Mouse (Mus musculus) heart, adult 8-10 months (tissue): Measurements from ENCODE around the gene Samd8. TPM values are rescaled to one million over a fixed set of nuclear protein-coding genes. Genes with fewer than 3 reads are reported as not detected.

ENCODE experiments used
- DNase-seq: peaks from one replicate; pipeline ENCODE4 v3.0.0; 2022; ENCODE audit warnings: low spot score
- total RNA-seq, 4 experiments: library from RNA; stranded (reverse); gene quantifications; 2 replicates each; pipeline ENCODE4 v1.2.4; 2022

Gene Samd8
- total RNA-seq = 10 to 100 TPM; 29.6 to 38.3 (median 33.6) TPM

DNA sequence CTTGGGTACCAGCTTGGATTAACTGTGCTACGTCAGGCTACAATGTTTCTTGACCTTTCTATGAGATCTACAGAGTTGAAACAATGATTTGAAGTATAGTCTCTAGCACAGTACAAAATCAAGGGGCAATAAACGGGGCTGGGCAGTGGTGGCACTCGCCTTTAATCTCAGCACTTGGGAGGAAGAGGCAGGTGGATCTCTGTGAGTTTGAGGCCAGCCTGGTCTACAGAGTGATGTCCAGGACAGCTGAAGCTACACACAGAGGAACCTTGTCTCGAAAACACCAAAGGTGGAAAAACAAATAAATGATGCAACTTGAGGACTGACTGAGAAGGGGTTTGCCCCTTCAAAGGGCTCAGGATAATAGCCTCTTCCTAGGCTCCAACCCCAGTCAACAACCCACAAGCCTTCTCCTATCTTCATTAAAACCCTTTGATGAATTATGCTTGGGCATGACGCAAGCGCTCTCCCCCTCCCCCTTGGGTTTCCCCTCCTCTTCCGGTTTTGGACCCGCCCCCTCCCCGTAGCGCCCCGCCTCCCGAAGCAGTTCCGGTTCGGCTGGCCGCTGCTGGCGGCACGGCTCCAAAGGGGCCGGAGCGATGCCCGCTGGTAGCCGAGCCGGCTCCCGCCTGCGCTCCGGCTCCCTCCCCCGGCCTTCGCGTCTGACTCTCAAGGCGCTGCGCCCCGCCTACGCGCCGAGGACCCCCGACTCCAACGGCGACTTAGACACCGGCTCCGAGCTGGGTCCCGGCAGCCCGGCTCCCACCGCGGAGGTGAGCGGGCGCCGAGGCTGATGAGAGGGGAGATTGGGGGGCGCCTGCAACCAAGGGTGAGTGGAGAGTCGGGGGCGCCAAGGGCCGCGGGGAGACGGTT is at the start of gene Samd8:
TSS of gene Samd8 (plus strand) at position 524 of the 873 bp plus-strand sequence.
- peak; percentile 80 for DNase-seq

DNA sequence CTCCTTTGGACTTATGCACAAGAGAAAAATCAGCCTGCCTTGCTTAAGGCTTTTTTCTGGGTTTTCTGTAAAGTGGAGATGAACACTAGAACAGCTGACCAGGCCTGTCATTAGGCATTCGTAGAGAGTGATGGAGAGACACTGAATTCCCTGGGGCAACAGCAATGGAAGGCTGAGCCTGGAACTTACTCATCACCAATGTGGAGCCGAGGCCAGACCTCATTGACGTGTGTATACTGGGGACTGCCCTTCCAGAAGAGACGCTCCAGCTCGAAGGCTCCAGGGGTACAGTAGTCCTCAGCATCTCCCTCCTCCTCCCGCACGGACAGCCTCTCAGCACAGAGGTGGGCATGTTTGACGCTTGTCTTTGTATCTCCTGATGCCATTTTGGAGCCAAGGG is 47.6 kb upstream of the Samd8 start:
- DNase-seq = no peak

DNA sequence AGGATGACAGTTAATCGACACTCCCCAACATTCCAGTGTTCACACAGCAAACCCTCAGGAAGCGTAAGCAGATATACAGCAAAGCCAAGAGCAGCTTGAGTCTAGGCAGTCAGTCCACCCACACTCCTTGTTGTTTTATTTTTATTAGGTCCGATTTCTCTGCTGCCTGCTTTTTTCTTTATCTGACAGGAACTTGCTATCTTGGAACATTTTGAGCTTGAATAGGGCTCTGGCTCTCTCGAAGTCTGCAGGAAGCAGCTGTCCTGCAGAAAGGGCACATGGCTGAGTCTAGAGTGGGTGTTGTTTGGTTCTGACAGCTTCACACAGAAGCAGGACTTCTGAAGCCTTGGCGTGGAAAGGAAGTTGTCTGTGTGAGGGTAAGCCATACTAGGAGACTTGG is 47.1 kb upstream of the Samd8 start:
- peak; percentile 44 for DNase-seq

DNA sequence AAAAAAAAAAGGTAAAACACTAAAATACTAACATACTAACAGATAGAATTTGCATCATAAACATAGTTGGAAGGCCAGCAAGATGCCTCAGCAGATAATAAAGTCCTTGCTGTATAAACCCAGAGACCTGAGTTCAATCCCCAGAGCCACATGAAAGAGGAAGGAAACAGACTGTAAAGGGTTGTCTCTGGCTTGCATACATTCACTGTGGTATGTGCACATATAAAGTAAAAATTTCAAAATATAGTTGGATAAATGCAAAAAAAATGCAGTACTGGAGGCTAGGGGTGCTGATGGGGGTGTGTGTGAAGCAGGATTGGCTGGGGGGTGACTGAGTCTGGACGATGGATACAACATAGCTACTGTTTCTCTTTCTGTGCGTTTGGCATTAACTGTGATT is 44.9 kb upstream of the Samd8 start:
- no peak for DNase-seq

DNA sequence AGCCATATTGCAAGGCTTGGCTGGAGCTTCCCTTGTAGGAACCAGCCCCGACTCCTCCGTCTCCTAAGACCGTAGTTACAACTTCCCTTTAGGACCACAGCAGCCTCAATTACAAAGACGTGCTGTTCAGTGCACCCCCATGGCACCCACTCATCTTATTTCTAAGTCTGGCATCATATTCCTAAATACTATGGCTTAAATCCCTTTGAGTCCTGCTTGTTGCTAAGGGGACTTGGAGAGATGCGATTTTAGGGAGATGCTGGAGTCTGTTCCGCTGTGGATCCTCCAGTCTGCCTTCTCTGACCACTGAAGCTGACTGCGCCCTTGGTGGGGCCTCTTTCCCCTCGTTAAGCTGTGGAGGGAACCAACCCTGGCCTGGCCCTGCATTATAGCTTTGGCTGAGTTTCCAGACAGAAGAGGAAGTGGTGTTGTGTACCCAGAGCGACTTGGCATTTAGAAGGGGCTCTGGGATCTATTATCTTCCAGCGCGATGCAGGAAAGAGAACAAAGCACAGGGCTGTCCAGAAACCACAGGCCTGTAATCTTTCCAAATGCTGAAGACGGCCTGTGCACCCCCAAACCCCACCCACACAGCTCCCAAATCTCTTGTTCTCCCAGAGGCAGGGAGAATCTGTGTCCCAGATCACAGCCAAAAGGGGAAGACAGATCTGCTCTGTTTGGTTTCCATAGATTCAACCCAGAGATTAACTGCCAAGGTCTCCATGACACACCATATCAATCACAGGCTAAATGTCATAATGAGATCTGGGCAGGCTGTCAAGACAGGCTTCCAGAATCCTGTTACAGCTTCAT is 43.4 kb upstream of the Samd8 start:
- peak; percentile 41 for DNase-seq

DNA sequence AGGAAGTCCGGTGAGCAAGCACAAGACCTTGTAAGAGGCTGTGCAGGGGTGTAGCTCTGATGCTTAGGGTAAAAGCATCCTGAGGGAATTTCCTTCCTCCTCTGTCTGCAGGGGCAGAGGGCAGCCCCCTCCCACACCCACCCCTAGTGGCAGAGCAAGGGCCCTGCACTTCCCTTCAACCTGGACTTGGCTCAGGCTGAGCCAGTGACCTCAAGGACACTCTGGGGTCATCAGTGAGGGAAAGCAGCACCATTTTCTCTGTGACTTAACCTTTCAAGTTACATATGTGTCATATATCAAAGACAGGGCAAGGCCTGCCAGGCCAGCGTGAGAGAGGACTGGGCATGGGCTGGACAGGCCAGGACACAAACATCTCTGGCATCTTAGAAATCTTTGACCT is 40.8 kb upstream of the Samd8 start:
- DNase-seq = no peak

DNA sequence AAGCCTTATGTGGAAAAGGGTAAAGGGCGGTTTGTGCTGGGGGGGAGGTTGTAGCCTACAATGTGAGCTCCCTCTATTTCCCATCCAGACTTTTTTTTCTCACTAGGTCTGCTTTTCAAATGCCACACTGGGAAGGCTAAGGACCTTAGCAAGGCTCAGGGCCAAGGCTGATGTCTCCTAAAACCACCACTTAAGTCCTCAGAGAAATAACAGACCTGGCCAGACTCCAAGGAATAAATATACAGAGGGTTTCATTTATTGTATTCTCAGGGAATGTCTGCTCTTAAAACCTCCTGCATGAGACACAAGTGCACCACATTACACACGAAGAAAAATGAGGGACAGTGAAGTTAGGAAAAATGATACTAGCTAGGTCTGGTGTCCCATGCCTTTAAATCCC is 39.1 kb upstream of the Samd8 start:
- DNase-seq = no peak

DNA sequence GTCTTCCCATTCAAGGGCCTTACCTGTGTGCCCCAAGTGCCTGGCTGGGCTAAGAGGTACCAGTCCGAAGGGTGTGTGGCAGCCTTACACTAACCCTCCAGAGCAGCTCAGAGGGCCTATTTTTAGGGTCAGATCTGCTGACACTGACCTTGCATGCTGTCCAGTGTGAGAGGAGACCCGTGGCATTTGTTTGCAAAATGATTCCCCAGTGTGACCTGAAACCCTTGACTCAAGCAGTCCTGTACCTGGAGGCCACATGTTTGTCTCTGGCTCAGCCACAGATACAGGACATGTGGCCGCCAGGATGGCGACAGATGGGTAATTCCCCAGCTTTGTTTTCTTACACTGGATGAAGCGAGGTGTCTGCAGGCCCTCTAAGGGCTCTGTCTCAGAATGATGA is 35.8 kb upstream of the Samd8 start, which contains the start of gene Dupd1:
TSS of gene Dupd1 (minus strand) at position 91 of the 400 bp plus-strand sequence.
- DNase-seq = no peak

DNA sequence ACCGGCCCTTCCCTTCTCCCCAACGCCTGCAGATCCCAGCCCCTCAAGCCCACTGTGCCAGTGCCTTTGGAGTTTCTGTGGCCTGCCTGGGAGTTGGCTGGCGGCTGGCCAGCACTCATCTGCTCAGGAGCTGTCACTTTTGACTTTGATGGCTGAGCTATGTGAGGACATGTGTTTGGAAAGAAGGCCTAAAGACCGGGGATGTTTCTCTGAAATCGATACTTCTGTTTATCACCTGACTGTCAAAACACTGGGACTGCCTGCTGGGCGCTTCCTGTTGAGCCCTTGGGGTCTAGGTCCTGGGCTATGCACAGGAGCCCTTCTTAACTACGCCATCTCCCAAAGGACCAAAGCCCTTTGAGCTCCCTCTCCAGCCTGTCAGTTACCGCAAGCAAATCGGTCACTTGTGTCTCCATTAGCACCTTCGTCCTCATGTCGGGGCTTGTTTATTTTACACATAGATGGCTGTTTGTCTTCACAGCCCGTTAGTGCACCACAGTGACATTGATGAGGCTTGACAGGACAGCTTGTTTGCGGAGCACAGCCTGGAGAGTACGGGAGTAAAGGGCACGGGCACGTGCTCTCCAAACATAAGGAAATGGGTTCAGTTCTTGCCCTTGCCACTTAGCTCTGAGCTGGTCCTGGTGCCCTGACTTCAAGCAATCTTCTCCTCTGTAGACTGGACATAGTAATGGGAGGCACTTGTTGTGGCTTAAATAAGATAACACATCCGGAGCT is 30.5 kb upstream of the Samd8 start:
- DNase-seq = no peak

DNA sequence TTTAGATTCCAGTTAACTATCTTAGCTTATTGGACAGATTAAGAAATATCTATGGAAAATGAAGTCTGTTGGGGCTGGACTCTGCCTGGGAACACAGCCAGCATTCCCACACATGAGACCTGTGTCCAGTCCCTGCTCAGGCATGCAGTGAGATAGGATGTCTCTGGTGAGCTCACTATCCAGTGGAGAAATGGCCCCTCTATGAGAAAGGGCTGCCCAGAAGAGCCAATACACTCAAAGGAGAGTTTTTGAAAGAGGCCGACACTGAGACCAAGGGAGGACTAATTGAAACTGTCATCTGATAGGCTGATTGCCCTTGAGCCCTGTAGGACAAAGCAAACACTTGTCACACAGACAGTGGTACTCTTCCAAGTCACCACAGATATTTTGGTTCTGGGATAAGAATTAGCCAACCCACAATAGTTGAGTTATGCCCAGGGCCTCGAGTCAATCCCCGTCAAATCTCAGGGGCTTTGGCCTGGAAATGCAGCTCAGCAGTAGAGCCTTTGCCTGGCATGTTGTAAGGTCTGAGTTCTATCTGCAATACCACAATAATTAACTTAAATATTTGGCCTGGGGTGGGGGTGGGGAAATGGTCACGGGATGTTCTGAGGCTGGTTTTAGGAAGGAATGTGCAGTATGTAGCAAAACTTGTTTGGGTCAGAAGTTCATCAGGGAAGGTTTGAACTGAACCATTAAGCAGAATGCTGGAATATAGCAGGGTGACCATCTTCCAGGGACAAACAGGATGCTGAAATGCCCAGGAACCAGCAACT is 29.7 kb upstream of the Samd8 start:
- DNase-seq = no peak

DNA sequence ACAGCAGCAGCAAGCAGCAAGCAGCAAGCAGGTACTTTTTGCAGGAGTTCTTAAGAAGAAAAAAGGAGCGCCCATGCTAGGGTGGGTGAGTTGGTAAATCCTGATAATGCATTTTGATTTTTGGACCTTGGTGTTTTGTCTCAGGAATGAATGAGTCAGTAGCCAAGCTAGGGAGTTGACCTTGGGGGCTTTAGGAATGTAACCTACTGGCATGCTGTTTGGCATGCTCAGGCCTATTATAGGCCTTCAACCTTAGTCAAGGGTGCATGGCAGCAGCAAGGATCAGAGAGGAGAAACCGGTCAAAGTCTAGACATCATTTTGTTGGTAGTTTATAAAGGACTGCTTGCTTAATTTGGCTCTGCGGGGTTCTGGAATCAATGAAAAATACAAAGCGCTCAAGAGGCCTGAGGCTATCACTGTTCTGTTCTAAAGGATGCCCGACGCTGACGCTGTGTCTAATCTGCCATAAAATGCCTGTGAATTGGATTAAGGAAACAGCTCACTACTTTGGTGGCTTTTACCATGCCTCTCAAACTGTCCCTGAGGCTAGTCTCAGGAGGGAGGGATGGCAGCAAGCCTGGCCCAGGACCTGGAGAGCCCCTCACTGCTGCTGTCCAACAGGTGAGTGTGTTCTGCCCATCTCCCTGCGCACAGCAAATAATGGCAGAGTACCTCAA is 28.2 kb upstream of the Samd8 start:
- no peak for DNase-seq

DNA sequence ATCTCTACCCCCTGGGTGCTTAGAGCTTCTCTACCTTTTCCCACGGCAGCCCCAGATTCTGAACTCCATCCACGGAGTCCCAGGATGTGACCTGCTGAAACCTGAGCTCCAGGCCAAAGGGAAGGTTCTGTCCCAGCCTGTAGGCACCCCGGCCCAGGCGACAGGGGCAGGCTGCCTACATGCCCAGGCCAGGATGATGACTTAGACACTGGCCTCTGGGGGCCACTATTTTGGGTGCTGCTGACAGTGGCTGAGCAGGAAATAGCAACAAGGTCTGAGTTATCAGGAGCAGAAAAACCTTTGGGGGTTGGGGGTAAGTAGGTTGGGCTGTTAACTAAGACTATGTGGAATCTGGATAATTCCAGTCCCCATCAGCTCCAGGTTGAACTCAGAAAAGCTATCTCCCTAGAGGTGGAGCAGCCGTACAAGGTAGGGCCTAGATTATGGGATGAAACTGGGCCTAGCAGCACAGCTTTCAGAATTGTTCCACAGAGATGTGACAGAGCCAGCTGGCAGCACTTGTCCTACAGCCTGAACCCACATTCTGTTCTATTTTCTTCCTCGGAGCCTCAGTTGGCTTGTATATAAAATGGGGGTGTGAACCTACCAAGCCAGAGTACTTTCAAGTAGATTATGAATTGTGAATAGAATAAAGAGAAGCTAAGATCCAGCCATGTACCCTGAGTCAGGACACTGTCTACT is 21.1 kb upstream of the Samd8 start:
- DNase-seq = no peak

DNA sequence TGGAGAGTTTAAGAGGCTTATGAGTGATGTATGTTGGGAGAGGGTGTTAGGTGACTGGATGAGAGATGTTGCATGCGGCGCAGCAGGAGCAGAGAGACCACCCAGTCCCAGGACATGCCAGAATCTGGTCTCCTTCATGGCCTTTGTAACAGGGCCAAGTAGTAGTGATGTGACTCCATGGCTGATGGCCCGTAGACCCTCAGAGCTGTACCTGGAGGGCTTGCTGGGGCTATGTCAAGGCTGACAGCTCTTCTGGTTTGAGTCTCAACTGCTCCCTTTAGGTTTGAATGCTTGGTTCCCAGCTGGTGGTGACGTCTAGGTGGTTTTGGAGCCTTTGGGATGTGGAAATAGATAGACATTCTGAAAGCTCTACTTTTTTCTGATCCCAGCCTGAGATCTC is 20.4 kb upstream of the Samd8 start:
- no peak for DNase-seq

DNA sequence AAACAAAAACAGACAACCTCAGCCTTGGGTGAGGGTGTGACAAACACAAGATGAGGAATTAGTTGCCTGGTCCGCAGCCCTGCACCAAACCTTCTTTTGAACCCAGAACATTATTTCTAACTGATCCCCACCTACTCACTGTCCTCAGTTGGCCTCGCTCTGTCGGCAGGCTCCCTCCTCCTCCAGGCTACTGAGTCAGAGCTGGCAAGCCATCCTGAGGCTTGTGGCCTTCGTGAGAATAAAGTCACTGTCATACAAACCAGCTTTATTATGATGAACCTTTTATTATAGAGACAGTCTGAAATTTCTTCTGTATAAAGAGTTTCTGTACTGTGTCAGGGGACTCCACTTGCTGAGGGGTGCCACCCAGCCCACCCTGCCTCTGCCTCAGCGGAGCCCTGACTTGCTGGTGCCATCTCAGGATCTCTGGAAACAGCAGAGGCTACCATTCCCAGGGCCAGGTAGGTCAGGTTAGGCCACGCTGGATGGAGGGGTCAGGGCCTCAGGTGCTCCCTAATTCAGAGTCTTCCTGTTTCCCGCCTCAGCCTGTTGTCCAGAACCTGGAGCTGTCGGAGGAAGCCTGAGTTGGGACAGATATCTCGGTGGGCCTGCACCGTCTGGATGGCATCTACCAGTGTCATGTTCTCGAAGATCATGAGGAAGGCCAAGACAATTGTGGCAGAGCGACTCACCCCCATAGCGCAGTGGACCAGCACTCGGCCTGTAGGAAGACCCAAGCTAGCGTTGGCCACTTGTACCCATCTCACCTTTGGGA is 17.0 kb upstream of the Samd8 start:
- no peak for DNase-seq

DNA sequence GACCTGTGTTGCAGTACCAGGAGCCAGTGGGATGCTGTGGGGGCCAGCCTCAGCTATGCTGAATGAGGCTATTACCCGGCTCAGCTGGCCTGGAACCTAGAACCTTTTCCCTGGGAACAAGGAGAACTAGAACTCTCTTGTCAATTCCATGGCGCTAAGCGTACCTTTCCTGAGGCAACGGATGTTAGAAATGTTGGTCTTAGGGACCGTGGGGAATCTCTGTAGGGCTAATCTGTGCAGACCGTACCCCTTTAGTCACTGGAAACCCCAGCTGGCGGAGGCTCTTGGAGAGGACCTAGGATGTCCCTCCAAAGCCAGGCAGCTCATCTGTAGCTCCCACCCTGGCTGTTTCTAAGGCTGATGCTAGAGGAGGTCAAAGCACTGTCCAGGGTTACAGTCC is 10.0 kb upstream of the Samd8 start:
- no peak for DNase-seq

DNA sequence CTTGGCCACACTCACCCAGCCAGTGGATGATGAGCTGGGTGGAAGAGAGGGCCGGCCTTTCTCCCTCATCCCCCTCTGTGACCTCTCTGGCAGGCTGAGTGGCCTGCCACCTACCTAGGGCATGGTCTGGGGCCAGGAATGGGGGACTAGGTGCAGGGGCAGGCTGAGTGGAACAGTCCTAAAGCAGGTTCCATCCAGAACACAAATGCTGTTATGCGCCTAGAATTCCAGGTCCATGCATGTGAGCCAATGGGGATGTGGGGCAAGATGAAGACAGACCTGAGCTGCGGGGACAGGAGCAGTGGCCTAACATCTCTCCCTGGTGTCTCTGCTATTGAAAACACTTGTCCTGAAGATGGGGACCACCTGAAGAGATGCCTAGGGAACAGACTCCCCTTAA is 9.0 kb upstream of the Samd8 start:
- no peak for DNase-seq

DNA sequence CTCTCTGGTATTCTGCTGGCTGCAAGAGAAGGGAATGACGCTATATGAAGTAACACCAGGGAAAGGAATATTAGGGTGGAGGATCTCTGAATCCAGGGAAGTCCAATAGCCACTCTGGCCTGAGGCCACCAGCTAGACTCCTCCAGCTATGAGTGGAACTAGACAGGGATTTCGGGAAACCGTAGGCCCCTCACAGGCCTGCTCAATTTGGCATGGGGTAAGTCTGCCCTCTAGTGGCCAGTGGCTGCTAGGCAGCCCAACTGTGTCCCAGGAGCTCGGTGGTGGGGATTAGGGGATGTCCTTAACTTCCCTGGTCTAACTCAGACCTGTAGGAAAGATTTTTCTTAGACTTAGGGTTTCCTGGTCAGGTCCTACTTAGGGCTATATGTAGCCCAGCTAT is 8.5 kb upstream of the Samd8 start:
- peak; percentile 79 for DNase-seq

DNA sequence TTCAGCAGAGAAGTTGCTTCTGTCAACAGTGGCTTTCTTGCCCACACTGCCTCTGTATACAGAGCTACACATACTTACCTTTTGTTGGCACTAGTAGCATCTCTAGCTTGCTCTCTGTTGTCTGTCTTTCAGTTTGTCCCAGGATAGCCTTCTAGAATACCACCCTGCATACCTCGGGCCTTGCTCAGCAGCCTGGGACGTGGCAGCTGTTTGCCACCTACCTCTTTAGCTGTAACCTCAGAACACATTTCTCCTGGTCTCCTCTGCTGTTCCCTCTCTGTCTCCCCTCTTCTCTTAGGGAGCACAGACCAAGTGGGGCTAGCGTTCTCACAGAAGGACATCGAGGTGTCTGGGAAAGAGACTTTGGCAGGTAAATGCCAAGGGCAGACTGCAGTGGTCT is 7.9 kb upstream of the Samd8 start:
- no peak for DNase-seq

DNA sequence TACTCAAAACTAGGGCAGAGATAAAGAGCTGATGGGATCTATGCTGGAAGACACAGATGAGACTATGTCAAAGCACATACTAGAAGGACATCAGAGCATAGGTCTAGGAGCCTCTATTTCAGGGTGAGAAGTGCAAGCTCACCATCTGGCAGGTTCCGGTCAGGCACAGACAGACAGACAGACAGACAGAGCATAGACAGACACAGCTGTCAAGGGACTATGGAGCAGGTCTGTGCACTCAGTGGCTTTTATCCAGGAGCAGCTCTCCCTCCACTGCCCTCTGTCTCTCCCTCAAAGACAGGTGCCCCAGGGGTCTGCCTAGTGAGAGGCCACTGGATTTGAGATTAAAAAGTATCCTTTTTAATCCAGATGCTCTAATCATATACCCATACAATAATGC is 6.2 kb upstream of the Samd8 start:
- DNase-seq = no peak
